Mouse (Mus musculus) kidney, postnatal 0 days (tissue): Measurements from ENCODE around the gene Trpv3. TPM values are rescaled to one million over a fixed set of nuclear protein-coding genes. Genes with fewer than 3 reads are reported as not detected.

Source experiments
- ATAC-seq: fragments of 200-750 bp; cut with Nextera tagmentation; replicated peaks from 2 replicates; pipeline ENCODE4 v1.8.0; 2017; ENCODE audit warnings: low read depth, moderate number of reproducible peaks, moderate TSS enrichment, moderate library complexity; ENCODE audit not compliant: low FRiP score
- DNase-seq: peaks from one replicate; pipeline ENCODE4 v3.0.0-alpha.2; 2016; ENCODE audit warnings: low spot score
- H3K27ac ChIP-seq: fragments of 300-500 bp; sonication (generic); 2 replicates; pipeline ENCODE4 v1.5.1; 2014; ENCODE audit warnings: mild to moderate bottlenecking
- H3K27me3 ChIP-seq: fragments of 300-500 bp; sonication (generic); 2 replicates; pipeline ENCODE4 v1.6.1; 2014; ENCODE audit warnings: low read length, mixed read lengths; ENCODE audit not compliant: insufficient read depth
- H3K36me3 ChIP-seq: fragments of 300-500 bp; sonication (generic); 2 replicates; pipeline ENCODE4 v1.6.1; 2014; ENCODE audit warnings: low read length, mixed read lengths; ENCODE audit not compliant: insufficient read depth
- H3K4me1 ChIP-seq: fragments of 300-500 bp; sonication (generic); replicated peaks from 2 replicates; pipeline ENCODE4 v1.6.1; 2014; ENCODE audit warnings: antibody characterized with exemption, low read length, mixed read lengths; ENCODE audit not compliant: insufficient read depth
- H3K4me2 ChIP-seq: fragments of 300-500 bp; sonication (generic); 2 replicates; pipeline ENCODE4 v1.6.1; 2014; ENCODE audit warnings: mild to moderate bottlenecking, low read length, moderate library complexity, mixed read lengths
- H3K4me3 ChIP-seq: fragments of 300-500 bp; sonication (generic); replicated peaks from 2 replicates; pipeline ENCODE4 v1.5.1; 2014; ENCODE audit warnings: low read depth, low read length
- H3K9ac ChIP-seq: fragments of 300-500 bp; sonication (generic); 2 replicates; pipeline ENCODE4 v1.6.1; 2014; ENCODE audit warnings: low read depth, low read length
- H3K9me3 ChIP-seq: fragments of 300-500 bp; sonication (generic); replicated peaks from 2 replicates; pipeline ENCODE4 v1.6.1; 2016; ENCODE audit warnings: low read length, inconsistent platforms, mixed read lengths
- CTCF ChIP-seq: IDR thresholded peaks from 2 replicates; pipeline ENCODE4 v1.5.1; 2016; ENCODE audit warnings: antibody characterized with exemption, low read depth, mild to moderate bottlenecking, moderate library complexity
- WGBS: fragments of 180-500 bp; shearing (Covaris S2); extraction: QIAGEN DNeasy Blood & Tissue Kit; methylation state at CpG from one replicate; pipeline ENCODE4 v1.1.7; 2014; 5-methylcytosine and 5-hydroxymethylcytosine counted together
- polyA plus RNA-seq: library from polyadenylated mRNA; unstranded; fragments of >200 nt; fragmentation: Nextera tagmentation; extraction: Ambion mirVana; gene quantifications from 2 replicates; pipeline ENCODE4 v1.2.1, GENCODE M21; 2015

The Trpv3 gene
- polyA plus RNA-seq, 1 experiment from 2014 or later = 0.16 TPM

- Histone ChIP-seq H3K4me1 (no peaks in the 10 kb centered on the region), H3K4me3 (no peak overlapping the region; the same call in 1 of the 2 replicates), H3K27me3 (no peaks in the 10 kb centered on the region), H3K27ac (peak overlapping the region; percentile 50), H3K4me2 (peak overlapping the region; percentile 25; the same call in 1 of the 2 replicates), H3K9ac (peak overlapping the region; percentile 23; the same call in 1 of the 2 replicates), H3K36me3 (no peaks in the 10 kb centered on the region), H3K9me3 (no peaks in the 10 kb centered on the region)
- ATAC-seq (no peak; the same call in 1 of the 2 replicates), DNase-seq (peak; percentile 69)
- no peak for TF ChIP-seq CTCF
- WGBS = 52% methylated on average over 9 of the region's 9 CpGs
Measured at GRCm38 (mm10) chr11:73323906-73324830, 57.0 kb downstream of the Trpv3 start.

- peak; percentile 90 for ATAC-seq
- Histone ChIP-seq H3K36me3 (no peaks in the 10 kb centered on the region), H3K4me2 (peak overlapping the region; percentile 42), H3K27ac (peak overlapping the region; percentile 64; the same call in 1 of the 2 replicates), H3K9me3 (no peaks in the 10 kb centered on the region), H3K4me1 (no peaks in the 10 kb centered on the region), H3K27me3 (no peaks in the 10 kb centered on the region), H3K9ac (no peak overlapping the region), H3K4me3 (no peak overlapping the region; the same call in 1 of the 2 replicates)
- peak; percentile 73 for DNase-seq
- no peak for TF ChIP-seq CTCF
- WGBS = 11% methylated on average over 12 of the region's 12 CpGs
Measured at GRCm38 (mm10) chr11:73326485-73326886, 59.3 kb downstream of the Trpv3 start.

GRCm38 (mm10) chr11:73327361-73327760, 60.2 kb downstream of the Trpv3 start:
- Histone ChIP-seq H3K27ac (0 out of 2 replicates have a peak overlapping the region, but pooled peaks have one; percentile 64), H3K9me3 (no peaks in the 10 kb centered on the region), H3K36me3 (no peaks in the 10 kb centered on the region), H3K4me3 (no peak overlapping the region), H3K4me2 (no peak overlapping the region), H3K9ac (no peak overlapping the region), H3K4me1 (no peaks in the 10 kb centered on the region), H3K27me3 (no peaks in the 10 kb centered on the region)
- no peak for TF ChIP-seq CTCF
- ATAC-seq = no peak
- DNase-seq = peak; percentile 9
- WGBS = 50% methylated on average over 4 of the region's 4 CpGs

GRCm38 (mm10) chr11:73329442-73329841, 62.3 kb downstream of the Trpv3 start, which contains the start of the genes Aspa, Gm49340 and Spata22:
Gene Aspa, minus strand, starts transcription at chr11:73329596.
Gene Gm49340, plus strand, starts transcription at chr11:73329741.
Gene Spata22, plus strand, starts transcription at chr11:73329741.
- no peaks in the 10 kb centered on the region for H3K4me1 ChIP-seq
- H3K4me2 ChIP-seq = no peak within 1 kb of the TSS
- no peak for TF ChIP-seq CTCF
- DNase-seq (no peak), ATAC-seq (no peak)
- H3K27ac ChIP-seq = no peak within 1 kb of the TSS
- H3K4me3 ChIP-seq = no peak within 1 kb of the TSS
- no peaks in the 10 kb centered on the region for H3K36me3 ChIP-seq
- no peaks in the 10 kb centered on the region for H3K9me3 ChIP-seq
- no peak within 1 kb of the TSS for H3K9ac ChIP-seq
- H3K27me3 ChIP-seq = no peaks in the 10 kb centered on the region
- 83% methylated on average over 27 of the region's 27 CpGs for WGBS

GRCm38 (mm10) chr11:73333357-73333756, 66.2 kb downstream of the Trpv3 start:
- Histone ChIP-seq H3K4me3 (no peak overlapping the region), H3K4me2 (no peak overlapping the region), H3K9me3 (no peaks in the 10 kb centered on the region), H3K36me3 (no peaks in the 10 kb centered on the region), H3K27ac (no peak overlapping the region), H3K4me1 (no peaks in the 10 kb centered on the region), H3K9ac (no peak overlapping the region), H3K27me3 (no peaks in the 10 kb centered on the region)
- no peak for ATAC-seq
- TF ChIP-seq CTCF = no peak
- no peak for DNase-seq
- 73% methylated on average over 2 of the region's 2 CpGs for whole genome bisulfite sequencing

- DNase-seq = no peak
- Histone ChIP-seq H3K27ac (no peak overlapping the region), H3K9me3 (no peaks in the 10 kb centered on the region), H3K4me3 (no peak overlapping the region), H3K9ac (no peak overlapping the region), H3K36me3 (no peaks in the 10 kb centered on the region), H3K27me3 (no peaks in the 10 kb centered on the region), H3K4me2 (no peak overlapping the region), H3K4me1 (no peaks in the 10 kb centered on the region)
- 79% methylated on average over 4 of the region's 4 CpGs for WGBS
- no peak for TF ChIP-seq CTCF
- ATAC-seq = no peak
Measured at GRCm38 (mm10) chr11:73336919-73337318, 69.7 kb downstream of the Trpv3 start.

Other genes with a start within 250 kb of the Trpv3 start
- gene Camkk1, start 248.4 kb upstream of the Trpv3 start, polyA plus RNA-seq = 4.3 and 5.4 TPM in 2 replicates
- gene Ncbp3, start 219.6 kb upstream of the Trpv3 start, polyA plus RNA-seq = 6.2 and 6.6 TPM in 2 replicates
- 0.14 and 0.22 TPM in 2 replicates for gene Itgae, start 176.8 kb upstream of the Trpv3 start, polyA plus RNA-seq
- 7.3 and 8.5 TPM in 2 replicates for gene Haspin, start 129.1 kb upstream of the Trpv3 start, polyA plus RNA-seq
- 1.3 and 1.6 TPM in 2 replicates for gene P2rx5, start 107.0 kb upstream of the Trpv3 start, polyA plus RNA-seq
- 182 and 187 TPM in 2 replicates for gene Emc6, start 90.4 kb upstream of the Trpv3 start, polyA plus RNA-seq
- 227 and 237 TPM in 2 replicates for gene Tax1bp3, start 90.3 kb upstream of the Trpv3 start, polyA plus RNA-seq
- 21.7 and 22.8 TPM in 2 replicates for gene Ctns, start 68.3 kb upstream of the Trpv3 start, polyA plus RNA-seq
- gene Shpk, start 67.9 kb upstream of the Trpv3 start, polyA plus RNA-seq = 3.8 and 3.9 TPM in 2 replicates
- not detected in 2 replicates for gene Trpv1, start 33.1 kb upstream of the Trpv3 start, polyA plus RNA-seq
- 62.8 and 68.6 TPM in 2 replicates for gene Aspa, start 62.2 kb downstream of the Trpv3 start, polyA plus RNA-seq
- not detected in 2 replicates for gene Gm49340, start 62.4 kb downstream of the Trpv3 start, polyA plus RNA-seq
- gene Spata22, start 62.4 kb downstream of the Trpv3 start, polyA plus RNA-seq = 0.26 and 0.28 TPM in 2 replicates
- not detected in 2 replicates for gene Olfr20, start 83.4 kb downstream of the Trpv3 start, polyA plus RNA-seq
- not detected in 2 replicates for gene Olfr376, start 103.9 kb downstream of the Trpv3 start, polyA plus RNA-seq
- gene Olfr1, start 132.2 kb downstream of the Trpv3 start, polyA plus RNA-seq = not detected in 2 replicates
- gene Olfr378, start 161.1 kb downstream of the Trpv3 start, polyA plus RNA-seq = not detected in 2 replicates
- not detected in 2 replicates for gene Olfr380, start 190.1 kb downstream of the Trpv3 start, polyA plus RNA-seq
- not detected in 2 replicates for gene Olfr381, start 224.2 kb downstream of the Trpv3 start, polyA plus RNA-seq
- gene Olfr382, start 249.8 kb downstream of the Trpv3 start, polyA plus RNA-seq = not detected in 2 replicates